Mouse (Mus musculus): Measurements from ENCODE around the gene Nkain4.
A peak's percentile ranks its signal among the peaks of the same experiment; 100 is the strongest.

The Nkain4 gene

DNA sequence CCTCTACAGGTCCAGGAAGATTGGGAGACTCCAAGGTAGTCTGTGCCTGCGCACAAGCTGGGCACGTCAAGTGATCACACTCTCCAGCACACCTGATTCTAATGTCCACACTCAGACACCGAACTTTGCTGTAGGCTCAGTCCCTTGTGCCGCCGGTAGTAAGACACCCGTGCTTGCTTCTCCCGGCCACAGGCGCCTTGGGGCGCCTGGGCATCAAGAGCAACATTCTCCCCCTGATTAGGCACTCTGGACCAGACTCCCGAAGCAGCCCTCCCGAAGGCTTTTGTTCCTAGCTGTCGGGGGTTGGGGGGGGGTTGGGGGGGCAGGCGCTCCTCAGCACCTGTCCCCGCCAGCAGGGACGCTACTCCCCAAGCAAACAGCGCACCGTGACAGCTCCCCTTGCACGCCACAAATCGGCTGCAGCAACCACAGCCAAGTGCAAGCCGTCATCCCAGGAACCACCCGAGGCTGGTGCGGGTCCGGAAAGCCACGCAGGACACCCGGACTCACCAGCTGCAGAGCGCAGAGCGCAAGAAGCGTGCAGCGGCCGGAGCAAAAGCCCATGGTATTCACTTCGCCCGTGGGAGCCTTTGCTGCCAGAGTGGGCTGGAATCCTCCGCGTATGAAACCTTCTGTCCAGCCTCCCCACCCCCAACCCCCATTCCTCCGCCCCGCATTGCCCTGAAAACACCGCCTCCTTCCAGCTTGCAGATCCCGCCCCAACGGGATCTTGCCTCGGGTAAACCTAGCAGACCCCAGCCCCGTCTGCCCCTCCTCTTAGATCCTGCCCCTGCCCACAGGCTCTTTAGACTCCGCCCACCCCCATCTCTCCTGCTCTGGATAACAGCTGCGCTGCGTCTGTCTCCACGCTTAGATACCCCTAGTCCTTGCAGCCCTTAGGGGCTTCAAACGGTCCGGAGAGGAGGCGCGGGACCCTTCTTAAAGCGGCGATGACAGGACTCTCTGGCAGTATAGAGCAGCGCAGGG lies at the start of gene Nkain4:
Nkain4 (minus strand) TSS at position 639 of the 987 bp plus-strand sequence.
- DNase-seq = peak; percentile 47

DNA sequence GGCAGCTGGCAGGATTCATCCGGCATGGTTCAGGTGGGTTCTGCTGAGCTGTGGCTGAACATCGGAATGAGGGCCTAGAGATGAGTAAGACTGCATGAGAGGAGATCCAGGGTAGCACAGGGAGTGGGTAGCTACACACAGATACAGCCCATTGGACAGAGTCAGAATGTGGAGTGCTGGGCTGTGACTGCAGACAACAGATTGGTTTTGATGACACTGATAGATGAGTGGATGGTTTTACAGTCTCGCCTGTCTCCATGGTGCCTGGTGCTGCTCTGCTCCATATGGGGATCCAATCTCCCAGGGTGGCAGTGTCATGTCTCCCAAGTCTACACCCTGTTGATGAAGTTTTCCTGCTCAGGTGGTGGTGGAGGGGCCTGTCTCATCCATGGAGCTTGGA lies 42.4 kb upstream of the Nkain4 start:
- peak; percentile 55 for DNase-seq

DNA sequence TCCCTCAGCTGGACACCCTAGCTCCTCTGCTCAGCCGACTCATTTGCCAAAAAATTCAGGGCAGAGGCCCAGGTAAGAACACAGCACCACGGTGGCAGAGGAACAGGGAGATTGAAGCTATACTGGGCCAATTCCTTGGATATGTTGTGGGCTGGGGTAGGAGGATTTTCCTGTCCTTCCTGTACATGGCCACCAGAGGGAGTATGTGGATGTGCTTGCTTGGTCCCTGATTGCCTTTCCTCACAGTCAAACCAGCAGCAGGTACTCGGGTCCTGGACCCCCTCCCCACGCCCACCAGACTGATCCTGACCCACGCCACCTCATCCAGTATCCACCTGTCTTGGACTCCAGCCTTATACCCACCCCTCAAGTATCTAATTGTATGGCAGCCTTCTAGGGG lies 41.9 kb upstream of the Nkain4 start:
- DNase-seq = peak; percentile 56

DNA sequence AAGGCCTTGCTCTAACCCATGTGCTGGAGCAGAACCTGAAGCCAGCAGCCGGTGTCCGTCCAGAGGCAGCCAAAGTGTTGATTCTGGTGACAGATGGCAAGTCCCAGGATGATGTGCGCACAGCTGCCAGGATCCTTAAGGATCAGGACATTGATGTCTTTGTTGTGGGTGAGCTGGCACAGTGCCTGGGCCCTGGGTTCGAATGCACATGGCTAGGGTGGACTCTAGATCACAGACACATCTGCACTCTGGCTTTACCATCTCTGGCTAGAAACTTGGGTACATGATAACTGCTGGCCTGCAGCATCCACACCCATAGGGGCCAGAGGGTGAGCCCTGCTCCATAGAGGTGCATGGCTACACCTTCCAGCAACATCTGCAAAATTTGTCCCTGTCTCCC lies 41.0 kb upstream of the Nkain4 start:
- no peak for DNase-seq

DNA sequence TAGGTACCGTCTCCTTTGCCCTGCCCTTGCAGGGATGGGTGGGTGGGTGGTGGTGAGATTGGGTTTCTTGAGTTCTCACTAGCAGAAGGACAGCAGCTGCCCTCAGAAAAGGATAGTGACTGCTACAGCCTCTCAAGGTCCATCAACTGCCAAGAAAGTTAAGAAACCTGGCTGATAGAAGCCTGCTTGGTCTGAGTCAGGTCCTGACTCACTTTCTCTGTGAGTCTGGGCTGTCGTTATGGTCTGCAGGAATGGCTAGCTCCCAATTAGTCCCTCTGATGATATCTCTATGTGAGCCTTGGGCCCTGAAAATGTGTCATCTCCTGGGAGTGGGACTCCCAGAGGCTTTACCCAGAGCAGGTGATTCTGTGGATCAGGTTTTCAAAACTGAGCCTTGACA lies 39.9 kb upstream of the Nkain4 start:
- DNase-seq = no peak

DNA sequence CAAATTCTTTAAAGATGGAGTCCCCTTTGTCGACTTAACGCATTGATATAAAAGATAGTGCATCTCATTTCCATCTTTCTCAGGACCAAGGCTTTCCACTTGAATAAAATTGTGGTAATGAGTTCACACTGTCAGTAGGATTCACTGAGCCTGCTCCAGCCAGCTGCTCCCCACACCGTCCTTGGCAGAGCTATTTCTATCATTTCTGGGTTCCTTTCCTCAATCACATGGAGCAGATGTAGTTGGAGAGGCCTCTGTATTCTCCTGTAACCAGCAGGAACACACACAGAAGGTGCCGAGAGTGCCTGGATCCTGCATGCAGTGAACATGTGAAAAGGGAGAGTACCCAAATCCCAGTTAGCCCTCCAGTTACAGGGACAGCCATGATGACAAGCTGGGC lies 35.8 kb upstream of the Nkain4 start:
- no peak for DNase-seq

DNA sequence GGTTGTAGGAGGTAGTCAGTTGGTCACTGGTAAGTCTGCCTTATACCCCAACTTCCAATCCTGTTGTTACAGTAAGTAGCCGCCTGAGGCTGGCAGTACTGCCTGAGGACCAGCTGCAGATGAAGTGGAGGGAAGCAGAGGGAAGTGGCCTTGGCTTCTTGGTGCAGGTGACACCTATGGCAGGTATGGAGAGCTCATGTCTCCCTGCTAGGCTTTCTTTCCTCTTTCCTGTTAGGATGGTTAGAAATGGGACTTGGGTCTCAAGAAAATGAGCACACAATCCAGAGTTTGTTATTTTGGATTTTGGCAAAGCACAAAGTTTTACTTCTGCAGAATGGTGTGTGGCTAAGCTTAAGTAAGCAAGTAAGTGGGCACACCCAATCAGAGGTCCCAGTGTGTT lies 34.4 kb upstream of the Nkain4 start:
- DNase-seq = no peak

DNA sequence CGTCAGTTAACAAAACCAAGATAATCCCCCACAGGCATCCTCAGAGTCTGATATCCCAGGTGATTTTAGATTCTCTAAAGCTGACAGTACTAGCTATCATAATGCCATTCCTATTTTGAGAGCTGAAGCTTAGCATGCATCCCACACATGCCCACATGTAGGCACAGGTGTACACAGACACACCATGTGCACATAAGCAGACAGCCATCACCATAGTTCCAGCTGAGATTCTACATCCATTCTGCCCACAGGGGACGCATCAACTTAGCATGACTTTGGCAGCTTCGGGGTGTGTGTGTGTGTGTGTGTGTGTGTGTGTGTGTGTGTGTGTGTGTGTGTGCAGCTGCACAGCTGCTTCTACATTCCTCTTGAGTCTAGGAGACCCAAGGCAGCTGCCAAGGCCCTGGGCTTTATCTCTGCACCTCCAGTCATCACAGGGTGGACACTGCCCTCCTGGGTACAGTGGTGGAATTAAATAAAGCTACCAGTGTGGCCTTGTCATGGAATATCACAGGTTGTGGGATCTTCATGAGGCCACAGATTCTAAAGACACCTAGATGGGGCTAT lies 33.9 kb upstream of the Nkain4 start:
- no peak for DNase-seq

DNA sequence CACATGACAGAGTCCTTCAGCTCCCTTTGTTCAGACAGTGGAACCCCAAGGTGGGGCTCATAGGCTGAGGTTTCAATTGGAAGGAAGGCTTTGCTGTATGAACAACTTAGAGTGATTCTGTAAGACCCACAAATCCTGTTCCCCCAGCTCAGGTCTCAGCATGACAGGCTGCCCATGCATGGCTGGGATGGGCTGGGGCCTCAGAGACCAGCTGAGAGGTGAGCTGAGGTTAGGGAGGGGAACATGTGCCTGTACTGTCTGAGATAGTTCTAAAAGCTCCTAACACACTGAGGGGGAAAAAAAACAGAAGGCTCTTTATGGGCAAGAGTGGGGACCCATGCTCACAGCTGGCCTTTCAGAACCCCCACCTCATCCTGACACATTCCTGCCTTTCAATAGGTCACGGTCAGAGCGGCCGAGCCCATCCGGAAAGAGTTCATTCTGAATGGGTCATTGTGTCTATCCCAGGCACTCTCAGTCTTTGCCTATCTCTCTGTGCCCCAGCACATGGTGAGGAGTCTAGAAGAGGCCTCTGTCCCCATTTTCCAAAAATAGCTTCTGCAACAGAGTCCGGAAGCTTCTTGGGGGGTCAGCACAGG lies 33.0 kb upstream of the Nkain4 start:
- DNase-seq = no peak

DNA sequence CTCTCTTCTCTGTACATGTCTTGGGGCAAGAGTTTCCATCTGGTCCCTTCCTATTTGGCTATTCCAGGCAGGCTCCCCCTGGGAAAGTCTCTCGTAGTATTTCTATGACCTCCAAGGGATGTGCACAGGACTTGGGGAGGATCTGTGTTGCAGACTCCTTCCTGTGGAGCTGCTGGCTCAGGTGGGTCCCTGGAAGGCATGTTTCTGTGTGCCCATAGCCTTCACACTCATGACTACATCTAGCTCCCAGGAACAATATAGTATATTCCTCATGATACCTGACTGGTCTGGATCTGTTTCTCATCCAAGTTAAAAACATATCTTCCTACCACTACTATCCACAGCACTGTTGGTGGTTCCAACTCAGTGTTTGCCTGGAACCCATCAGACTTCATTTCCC lies 32.5 kb upstream of the Nkain4 start:
- no peak for DNase-seq

DNA sequence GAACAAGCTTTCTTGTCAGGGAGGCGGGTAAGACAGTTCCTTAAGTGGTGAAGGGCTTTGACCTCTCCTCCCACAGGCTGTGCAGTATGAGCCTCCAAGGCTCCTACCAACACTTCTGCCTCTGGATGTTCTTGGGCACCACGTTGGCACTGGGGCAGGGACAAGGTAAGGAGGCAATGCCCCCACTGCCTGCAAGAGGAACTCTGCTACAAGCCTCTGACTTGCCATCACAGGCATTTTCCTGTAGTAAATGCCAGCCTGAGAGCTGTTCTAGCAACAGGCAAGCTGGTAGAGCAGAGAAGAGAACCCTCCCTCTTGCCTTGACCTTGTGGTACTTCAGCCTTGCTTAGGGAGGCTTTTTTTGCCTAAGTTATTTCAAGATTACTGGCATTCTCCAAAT lies 31.9 kb upstream of the Nkain4 start, which contains the start of gene Col20a1:
Col20a1 (plus strand) TSS at position 87 of the 400 bp plus-strand sequence.
- no peak for DNase-seq

DNA sequence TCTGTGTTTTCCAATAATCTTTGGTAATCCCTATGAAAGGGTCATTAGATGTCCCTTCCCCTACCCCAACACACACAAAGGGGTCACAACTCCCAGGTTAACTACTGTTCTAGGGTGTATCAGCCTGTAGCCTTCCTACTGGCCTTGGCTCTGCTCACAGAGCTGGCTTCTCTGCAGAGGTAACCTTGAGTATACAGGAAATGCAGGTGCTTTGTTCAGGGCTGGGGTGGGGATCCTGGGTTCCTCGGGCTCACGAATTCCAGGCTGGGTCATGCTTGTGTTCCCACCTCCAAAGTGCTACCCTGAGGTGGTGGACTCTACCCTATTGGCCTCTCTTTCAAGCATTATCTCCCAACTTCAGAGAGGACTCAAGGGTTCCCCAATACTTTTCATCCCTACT lies 31.1 kb upstream of the Nkain4 start:
- DNase-seq = no peak

DNA sequence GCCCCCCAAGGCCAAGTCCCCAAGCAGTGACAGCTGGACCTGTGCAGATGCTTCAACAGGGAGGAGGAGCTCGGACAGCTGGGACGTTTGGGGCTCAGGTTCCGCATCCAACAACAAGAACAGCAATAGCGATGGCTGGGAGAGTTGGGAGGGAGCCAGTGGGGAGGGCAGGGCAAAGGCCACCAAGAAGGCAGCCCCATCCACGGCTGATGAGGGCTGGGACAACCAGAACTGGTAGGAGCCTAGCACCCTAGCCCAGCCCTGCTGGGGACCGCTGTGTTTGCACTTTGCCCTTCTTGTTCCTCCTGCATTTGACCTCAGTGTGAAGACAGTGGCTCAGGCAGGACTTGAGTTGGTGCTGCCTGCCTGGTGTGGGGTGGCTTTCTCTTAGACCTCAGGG lies 26.6 kb upstream of the Nkain4 start:
- no peak for DNase-seq

DNA sequence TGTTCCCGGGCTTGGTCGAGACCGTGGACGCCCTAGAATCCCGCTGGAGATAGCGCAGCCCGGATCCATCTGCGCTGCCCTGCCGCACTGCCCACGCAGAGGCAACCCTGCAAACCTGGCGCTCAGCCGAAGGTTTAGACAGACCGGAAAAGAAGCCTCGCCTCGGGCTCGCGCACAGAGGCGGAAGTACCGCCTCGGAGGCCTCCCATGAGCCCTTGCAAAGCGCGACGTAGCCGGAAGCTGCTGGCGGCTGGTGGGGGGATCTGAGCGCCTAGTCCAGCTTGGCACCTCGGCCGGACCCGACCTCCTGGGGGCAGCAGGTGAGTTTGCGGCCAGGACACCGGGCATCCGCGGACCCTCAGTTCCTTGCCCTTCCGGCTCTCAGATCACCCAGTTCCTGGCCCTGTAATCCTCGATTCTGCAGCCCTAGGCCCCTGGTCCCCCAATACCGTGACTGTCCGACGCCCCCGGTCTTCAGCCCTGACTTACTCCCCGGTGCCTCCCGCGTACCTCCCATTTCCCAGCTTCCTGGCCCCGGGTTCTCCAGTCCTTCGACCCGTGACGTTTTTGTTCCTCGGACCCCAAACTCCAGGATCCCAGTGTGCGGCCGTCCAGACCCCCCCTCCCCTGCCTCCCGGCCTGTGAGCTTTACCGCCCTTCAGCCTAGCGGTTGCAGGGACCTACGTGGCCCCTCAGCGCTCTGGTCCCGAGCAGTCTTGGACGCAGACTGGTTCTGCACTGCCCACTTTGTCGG lies 12.7 kb upstream of the Nkain4 start, which contains the start of gene Arfgap1:
Arfgap1 (plus strand) TSS at position 216 of the 754 bp plus-strand sequence.
- peak; percentile 93 for DNase-seq

DNA sequence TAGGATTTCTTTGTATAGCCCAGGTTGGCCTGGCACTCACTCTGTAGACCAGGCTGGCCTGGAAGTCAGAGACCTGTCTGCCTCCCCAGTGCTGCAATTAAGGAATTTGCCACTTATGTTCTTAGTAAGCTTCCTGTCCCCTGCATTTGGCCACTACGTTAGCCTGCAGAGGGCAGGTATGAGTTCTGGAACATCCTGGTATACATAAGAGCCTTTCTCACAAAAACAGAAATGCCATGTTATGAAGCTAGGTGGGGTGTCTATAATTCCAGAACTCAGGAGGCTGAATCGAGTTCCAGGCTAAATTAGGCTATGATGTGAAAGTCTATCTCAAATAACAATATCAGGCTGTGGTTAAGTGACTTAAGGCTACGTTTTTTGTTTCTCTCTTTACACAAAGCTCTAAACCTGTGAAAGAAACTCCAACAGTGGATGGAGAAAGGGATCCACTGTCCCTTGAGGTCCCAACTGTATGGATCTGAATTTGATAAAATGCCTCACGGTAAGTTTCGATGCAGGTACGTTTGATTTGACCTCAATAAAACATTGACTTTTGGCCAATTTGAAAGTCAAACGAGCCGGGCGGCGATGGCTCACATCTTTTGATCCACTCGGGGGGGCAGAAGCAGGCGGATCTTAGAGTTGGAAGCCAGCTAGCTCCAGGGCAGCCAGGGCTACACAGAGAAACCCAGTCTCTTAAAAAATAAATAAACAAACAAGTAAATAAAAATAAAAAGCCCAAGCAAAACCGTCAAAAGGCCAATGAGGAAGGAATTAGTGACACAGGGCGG lies 11.8 kb upstream of the Nkain4 start:
- DNase-seq = peak; percentile 33

DNA sequence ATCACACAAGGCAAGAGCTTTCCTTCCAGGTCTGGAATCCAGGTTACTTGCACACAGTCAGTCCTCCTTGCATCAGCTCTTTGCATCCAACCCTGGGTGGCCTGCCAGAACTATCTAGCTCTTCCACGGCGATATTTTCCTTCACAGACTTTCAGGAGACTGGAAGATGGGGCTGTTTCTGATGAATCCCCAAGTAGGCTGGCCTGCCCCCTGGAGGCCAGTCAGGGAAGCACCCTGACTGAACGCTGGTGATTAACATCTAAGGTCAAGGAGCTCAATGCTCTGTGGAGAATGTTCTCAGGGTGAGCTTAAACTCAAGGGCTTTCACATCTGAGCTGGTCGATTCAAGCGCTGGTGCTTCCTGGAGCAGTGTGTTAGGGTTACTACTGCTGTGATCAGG lies 9.5 kb upstream of the Nkain4 start:
- DNase-seq = peak; percentile 64

DNA sequence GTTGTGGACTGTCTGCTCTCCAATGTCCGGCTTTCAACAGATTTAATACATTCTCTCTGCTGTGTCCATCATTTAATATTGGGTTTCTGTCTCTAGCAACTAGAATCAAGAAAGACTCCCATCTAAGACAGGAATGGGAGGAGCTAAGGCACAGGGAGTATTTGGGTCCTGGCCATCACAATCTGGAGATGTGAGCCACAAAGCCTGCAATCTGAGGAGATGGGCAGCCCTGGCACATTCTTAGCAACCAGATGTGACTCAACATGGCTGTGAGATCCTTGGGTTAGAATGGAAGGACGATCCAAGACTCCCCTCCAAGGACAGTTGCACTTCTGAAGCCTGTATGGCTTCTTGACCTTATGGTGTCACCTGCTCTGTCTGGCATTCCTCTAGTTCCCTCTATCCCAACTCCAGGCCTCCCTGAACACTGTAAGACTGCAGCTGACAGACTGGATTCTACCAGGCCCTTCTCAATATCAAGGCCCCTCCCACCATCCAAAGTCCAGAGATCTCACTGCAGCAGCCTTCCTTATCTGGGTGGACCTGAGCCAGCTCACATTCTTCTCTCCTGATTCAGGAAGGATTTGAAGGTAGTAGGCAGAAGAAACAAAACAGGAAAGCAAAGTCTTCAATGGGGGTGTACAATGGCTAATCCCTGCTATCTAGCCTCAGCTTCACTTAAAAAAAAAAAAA lies 8.3 kb upstream of the Nkain4 start:
- DNase-seq = no peak

DNA sequence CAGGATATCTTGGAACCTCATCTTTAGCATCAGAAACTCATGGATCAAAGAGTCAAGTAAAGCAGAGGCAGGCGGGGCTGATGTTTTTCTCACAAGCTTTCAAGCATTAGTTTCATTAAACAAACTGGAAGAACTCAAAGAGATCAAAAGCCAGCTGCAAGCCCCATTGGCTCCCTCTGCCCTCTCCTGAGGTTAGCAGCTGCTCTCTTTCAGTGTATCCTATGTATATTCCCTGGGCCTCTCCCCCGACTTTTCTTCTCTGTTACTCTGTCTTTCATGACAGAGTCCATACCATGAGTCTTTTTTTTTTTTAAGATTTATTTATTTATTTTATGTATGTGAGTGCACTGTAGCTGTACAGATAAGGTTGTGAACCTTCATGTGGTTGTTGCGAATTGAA lies 5.7 kb upstream of the Nkain4 start:
- DNase-seq = no peak

DNA sequence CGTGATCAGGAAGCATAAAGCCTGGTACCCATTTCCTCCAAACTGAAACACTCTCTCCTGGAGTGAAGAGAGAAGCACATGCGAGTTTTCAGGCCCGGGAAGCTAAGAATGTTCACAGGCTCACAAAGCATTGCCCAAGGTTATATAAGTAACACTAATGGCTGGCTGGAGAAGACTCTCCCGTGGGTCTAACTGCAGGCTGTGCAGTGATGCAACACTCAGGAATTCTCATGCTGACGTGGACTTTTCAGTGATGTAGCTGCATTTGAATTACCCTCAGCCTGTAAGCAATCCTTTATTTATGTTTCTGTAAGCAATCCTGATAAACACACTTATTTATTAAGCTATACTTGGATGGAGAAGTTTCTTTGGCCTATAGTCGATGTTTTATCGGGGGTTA lies 5.1 kb upstream of the Nkain4 start:
- no peak for DNase-seq

DNA sequence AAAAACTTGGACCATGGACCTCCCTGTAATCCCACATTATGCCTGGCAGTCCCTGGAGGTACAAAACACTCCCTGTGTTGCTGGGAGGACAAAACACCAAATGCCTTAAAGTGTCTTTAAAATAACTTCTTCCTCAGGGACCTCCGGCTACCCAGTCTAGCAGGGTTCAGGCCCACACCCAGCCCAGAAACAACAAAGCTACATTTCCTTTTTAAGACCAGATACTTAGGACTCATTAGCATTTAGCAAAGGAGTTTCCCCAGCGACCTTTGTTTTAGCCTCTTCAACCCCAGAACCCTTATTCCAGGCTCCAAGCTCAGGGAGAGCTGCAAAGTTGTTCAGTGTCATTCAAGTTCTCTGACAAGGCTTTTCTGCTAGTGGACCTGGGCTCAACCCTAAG lies 861 bp downstream of the Nkain4 start:
- no peak for DNase-seq

DNA sequence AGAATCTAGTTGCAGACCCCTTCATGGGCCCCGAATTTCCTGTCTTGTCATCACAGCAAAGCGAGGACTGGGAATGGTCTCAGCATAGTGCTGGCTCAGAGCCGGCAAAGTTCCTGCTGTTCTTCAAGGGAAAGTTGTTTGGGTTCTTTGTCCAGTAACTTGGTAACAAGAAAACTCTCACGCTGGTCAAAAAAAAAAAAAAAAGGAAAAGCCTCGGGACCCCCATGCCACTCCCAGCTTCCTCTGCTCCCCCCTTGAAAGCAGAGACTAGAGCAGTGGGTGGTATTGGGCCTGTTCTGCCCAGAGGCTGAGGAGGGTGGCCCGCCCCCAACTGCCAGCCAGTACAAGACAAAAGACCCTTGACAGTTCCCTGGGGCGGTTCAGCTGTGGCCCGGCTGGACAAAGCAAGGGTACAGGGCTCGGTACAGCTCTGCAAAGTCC lies 1.7 kb downstream of the Nkain4 start:
- DNase-seq = peak; percentile 21

DNA sequence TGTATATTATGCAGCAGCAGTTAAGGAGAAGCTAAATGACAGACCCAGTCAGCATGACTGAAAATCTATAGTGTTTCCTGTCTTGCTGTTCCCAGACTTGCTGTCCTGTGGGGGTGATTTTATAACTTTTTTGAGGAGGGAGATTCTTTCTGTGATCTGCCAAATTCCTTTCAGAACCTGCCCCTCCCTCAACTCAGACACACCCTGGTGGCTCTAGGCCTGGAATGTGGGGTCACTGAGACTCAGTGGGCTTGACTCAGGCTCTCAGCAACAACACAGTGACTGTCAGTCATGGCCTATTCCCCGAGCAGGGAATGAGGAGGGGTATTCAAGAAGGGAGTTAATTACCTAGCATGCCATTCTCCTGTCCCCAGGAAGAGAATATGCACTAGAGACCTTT lies 4.6 kb downstream of the Nkain4 start:
- DNase-seq = no peak

Measured in layer of hippocampus, adult 9-11 months (tissue).